Mouse (Mus musculus): Measurements from ENCODE around the gene Actl10.

GRCm38 (mm10) chr2:154522334-154522733 lies 29.2 kb upstream of the Actl10 start:
- TF ChIP-seq CTCF (IDR thresholded peaks at IDR 0.05; ENCODE audit: borderline replicate concordance, extremely low read depth, insufficient read depth, insufficient read length) (no peak), POLR2A (IDR thresholded peaks at IDR 0.05; ENCODE audit: borderline replicate concordance, extremely low read depth, insufficient read depth, insufficient read length, poor library complexity, severe bottlenecking) (no peak)
